Mouse (Mus musculus): ENCODE measurements at regions not wholly inside any gene's neighbourhood (a gene's known extent, or its start where the extent isn't known, plus 50 kb on each side); places are given as distances from the start of the nearest gene placed in this dataset.

GRCm38 (mm10) chr6:89035836-89036156 lies 133.7 kb downstream of the Tpra1 start:
- TF ChIP-seq GATA1 (IDR thresholded peaks at IDR 0.05; ENCODE audit: low read length): no peak

DNA sequence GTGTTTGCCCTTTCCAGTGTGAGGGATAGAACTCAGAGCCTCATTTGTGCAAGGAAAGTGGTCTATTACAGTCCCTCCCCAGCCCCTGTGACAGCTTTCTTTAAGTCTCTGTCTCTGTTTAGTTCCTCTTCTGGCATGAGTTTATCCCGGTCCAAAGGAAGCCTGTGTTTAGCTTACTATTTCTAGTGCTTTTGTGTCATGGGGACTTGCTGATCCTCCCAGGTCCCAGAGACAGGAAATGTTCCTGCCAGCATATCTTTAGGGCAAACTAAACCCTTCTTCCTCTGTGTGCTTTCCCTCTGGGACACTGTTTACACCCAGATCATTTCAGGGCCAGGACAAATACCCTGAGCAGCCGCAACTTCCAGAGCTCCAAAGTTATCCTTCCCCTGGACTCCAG lies 135.3 kb downstream of the Tpra1 start:
- TF ChIP-seq GATA1 (IDR thresholded peaks at IDR 0.05; ENCODE audit: low read length): no peak

- no peak for TF ChIP-seq GATA1 (IDR thresholded peaks at IDR 0.05; ENCODE audit: low read length)
These were observed 135.8 kb downstream of the Tpra1 start for GRCm38 (mm10) chr6:89037901-89038300.

GRCm38 (mm10) chr6:89040919-89041318 lies 138.9 kb downstream of the Tpra1 start:
- no peak for TF ChIP-seq GATA1 (IDR thresholded peaks at IDR 0.05; ENCODE audit: low read length)

DNA sequence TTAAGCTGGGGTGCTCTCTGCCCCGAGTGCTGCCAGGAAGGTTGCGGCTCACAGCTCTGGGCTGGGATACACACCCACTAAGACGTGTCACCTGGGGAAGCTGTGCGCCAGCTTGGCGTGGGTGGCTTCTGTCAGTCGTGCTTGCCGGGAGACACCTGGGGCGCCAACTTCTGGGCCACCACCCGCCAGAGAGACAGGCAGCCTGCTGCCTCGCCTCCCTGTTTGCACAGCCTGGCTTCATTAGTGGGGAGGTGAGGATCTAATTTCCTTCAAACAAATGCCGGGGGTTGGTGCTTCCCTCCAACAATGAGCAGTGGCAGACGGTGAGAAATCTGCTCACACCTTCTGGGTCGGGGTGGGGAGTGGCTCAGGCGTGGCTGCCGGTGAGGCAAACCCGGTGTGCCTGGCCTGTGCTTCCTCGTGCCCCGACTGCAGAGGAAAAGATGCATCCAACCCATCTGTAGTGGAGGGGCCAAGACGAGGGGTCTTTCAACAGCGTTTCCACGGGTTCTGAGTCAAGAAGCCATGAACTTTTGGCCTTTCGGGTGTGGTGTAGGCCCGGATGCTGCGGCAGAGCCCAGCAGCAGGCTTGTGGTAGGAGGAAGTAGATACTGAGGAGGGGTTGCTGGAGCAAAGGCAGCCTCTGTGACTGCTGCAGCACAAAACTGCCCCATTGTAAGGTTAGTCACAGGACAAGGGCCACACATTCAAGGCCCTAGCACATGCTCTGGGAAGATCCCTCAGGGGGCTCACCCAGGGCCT lies 140.6 kb downstream of the Tpra1 start:
- no peak for TF ChIP-seq GATA1 (IDR thresholded peaks at IDR 0.05; ENCODE audit: low read length)

DNA sequence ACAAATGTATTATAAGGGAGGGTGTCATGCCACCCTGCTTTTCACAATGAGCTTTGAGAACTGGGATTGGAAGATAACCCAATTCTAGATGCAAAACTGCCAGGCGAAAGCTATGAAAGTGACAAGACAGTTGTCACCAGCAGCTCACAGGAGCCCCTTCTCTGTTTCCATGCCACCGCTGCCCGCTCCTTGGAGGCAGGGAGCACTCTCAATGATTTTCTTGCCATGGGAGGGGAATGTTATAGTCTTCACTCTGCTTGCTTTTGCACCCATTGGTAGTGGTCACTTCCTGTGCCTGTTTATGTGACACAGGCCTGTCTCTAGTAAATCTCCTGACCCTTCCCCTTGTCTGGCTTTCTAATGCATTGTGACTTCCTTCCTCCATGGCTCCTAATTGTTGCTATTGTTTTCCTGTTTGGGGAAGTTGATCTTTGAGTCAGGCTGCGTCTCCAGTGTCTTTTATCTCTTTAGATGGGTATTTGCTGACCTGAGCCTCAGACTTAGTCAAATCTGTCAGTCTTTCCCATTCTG lies 143.4 kb downstream of the Tpra1 start:
- no peak for TF ChIP-seq GATA1 (IDR thresholded peaks at IDR 0.05; ENCODE audit: low read length)

DNA sequence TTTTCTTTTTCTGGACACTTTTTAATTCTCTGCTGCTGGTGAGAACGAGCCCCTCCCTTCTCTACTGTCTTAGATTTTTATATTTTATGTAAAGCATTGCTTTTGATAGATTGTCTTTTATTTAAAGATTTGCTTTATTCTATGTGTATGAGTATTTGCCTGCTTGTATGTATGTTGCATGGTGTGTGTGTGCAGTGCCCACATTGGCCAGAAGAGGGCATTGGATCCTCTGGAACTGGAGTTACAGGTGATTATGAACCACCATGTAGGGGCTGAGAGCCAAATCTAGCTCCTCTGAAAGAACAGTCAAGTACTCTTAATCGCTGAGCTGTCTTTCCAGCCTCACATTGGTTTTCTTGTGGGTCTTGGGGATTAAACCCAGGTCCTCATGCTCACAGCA lies 144.4 kb downstream of the Tpra1 start:
- no peak for TF ChIP-seq GATA1 (IDR thresholded peaks at IDR 0.05; ENCODE audit: low read length)

- TF ChIP-seq GATA1 (IDR thresholded peaks at IDR 0.05; ENCODE audit: low read length): no peak
These were observed 145.7 kb downstream of the Tpra1 start for GRCm38 (mm10) chr6:89047629-89048332.

- no peak for TF ChIP-seq GATA1 (IDR thresholded peaks at IDR 0.05; ENCODE audit: low read length)
These were observed 147.2 kb downstream of the Tpra1 start for GRCm38 (mm10) chr6:89049290-89049689.

GRCm38 (mm10) chr6:89050575-89051270 lies 148.7 kb downstream of the Tpra1 start:
- TF ChIP-seq GATA1 (IDR thresholded peaks at IDR 0.05; ENCODE audit: low read length): no peak

DNA sequence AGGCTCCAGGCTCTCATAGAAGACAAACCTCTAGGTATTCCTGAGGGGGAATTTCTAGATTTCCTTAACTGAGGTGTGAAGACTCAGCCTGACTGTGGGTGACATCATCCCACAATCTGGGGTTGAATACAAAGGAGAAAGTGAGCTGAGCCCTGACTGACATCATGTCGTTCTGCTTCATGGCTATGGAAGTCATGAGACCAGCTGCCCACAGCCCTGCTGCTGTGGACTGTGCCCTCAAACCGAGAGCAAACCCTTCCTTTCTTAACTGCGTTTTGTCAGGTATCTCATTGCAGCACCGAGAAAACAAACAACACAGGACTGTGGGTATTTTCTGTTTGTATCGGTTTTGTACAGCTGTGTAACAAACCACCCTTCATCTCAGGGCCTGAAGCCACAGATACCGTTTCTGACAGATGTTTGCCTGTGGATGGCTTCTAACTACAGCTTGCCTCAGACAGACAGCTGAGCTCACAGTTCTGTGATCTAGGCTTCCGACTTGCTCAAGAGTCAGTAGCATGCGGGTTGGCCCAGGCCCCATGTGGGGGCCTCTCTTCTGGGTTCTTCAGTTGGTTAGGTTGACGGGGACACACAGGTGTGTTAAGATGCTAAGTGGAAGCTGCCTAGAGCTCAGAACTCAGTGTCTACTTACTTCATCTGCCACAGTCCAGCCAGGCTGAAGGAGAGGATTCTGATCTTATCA lies 150.9 kb downstream of the Tpra1 start:
- TF ChIP-seq GATA1 (IDR thresholded peaks at IDR 0.05; ENCODE audit: low read length): no peak

DNA sequence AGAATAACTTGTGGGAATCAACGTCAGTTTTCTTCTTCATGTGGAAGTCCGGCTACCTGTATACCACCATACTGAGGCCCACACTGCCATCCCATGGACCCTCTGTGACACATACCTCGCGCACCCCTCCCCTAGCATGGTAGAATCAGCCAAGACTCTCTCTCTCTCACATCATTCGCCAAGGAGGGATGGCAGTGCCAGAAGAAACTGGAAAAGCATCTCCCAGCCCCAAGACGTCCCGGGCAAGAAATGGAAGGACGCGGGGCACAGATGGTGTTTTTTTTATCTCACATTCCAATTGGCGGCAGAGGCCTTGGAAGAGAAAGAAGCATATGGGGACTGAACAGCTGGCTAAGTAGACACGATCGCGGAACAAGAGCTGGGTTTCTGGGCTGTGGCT lies 152.0 kb downstream of the Tpra1 start:
- no peak for TF ChIP-seq GATA1 (IDR thresholded peaks at IDR 0.05; ENCODE audit: low read length)

DNA sequence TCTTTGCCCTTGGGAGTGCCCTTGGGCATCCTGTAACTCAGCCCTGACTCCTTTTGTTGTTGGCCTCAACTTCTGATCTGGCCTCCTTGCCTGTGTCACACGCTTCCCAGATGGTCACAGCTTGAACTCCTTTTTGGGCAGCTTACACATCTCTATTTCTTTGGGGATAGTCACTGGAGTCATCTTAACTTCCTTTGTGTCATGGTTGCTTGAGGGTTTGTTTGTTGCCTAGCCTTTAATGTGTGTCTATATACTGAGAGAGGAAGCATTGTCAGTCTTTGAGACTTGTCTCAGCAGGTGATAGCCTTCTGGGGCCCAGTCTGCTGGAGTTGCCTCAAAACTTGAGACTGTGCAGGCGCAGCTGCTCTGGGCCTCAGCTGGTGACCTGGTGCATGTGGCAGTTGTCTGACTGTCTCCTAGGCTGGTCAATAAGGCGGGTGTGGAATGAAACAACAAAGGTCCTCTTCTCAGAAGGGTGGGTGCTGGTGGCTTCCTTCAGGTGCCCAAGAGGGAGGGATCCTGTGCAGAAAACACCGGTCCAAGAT lies 157.5 kb downstream of the Tpra1 start:
- TF ChIP-seq GATA1 (IDR thresholded peaks at IDR 0.05; ENCODE audit: low read length): no peak

- TF ChIP-seq GATA1 (IDR thresholded peaks at IDR 0.05; ENCODE audit: low read length): no peak
These were observed 163.0 kb downstream of the Tpra1 start for GRCm38 (mm10) chr6:89064977-89065580.

GRCm38 (mm10) chr6:89066588-89066987 lies 164.5 kb downstream of the Tpra1 start:
- no peak for TF ChIP-seq GATA1 (IDR thresholded peaks at IDR 0.05; ENCODE audit: low read length)
